Mouse (Mus musculus): ENCODE data around the gene Hoxb7. TPM values are rescaled to one million over a fixed set of nuclear protein-coding genes. Genes with fewer than 3 reads are reported as not detected.

Gene Hoxb7
- total RNA-seq, 1 experiment: 0.98 TPM

- in situ Hi-C loops (cut with MboI; ENCODE audit: low sequenced_read_pairs in 2 of 2, unreplicated experiment in 2 of 2): loop anchor here in 1 of 2 experiments (10.0 kb wide), 1 partner anchor 246 kb away; no protein-coding TSS in a partner anchor
- no peaks in the 10 kb centered on the region for H3K36me3 ChIP-seq (ENCODE audit: control insufficient read depth, insufficient read depth, low read length, poor library complexity, severe bottlenecking)
- no peak overlapping the region for H3K27ac ChIP-seq (ENCODE audit: insufficient read depth, low read depth, low read length, poor library complexity, severe bottlenecking)
- H3K9ac ChIP-seq (ENCODE audit: insufficient read depth, low read depth, low read length, poor library complexity, severe bottlenecking): no peak overlapping the region
- TF ChIP-seq ZNF384 (IDR thresholded peaks at IDR 0.05; ENCODE audit: low read depth, low read length) (no peak), HCFC1 (IDR thresholded peaks at IDR 0.05; ENCODE audit: borderline replicate concordance, insufficient read depth, low read length) (no peak), ZC3H11A (IDR thresholded peaks at IDR 0.05; ENCODE audit: borderline replicate concordance, low read depth, low read length) (no peak), CHD2 (IDR thresholded peaks at IDR 0.05; ENCODE audit: low read depth, low read length) (no peak), MAFK (IDR thresholded peaks at IDR 0.05; ENCODE audit: insufficient read depth, low read depth, low read length) (no peak)
- peaks cover 0 to 8% of the 10 kb centered on the region in 2 experiments; a peak in 2 of 4 replicates for H3K4me1 ChIP-seq (ENCODE audit: control insufficient read depth in 2 of 2, insufficient read depth in 2 of 2, low read length in 2 of 2, poor library complexity in 1 of 2)
- DNase-seq (ENCODE audit: low read depth, low spot score): no peak
- no peak overlapping the region for H3K4me3 ChIP-seq (ENCODE audit: insufficient read depth in 1 of 2, low read depth in 1 of 2, low read length in 2 of 2, poor library complexity in 1 of 2, severe bottlenecking in 1 of 2)
- H3K9me3 ChIP-seq (ENCODE audit: control insufficient read depth, insufficient read depth, low read depth, low read length): no peaks in the 10 kb centered on the region
These were observed 22.3 kb downstream of the Hoxb7 start for GRCm38 (mm10) chr11:96308763-96309162.

- no peak for TF ChIP-seq ZNF384 (IDR thresholded peaks at IDR 0.05; ENCODE audit: low read depth, low read length)
- no peaks in the 10 kb centered on the region for H3K9me3 ChIP-seq (ENCODE audit: control insufficient read depth, insufficient read depth, low read depth, low read length)
- in situ Hi-C loops (cut with MboI; ENCODE audit: low sequenced_read_pairs in 2 of 2, unreplicated experiment in 2 of 2): loop anchor here in 1 of 2 experiments (10.0 kb wide), 1 partner anchor 246 kb away; no protein-coding TSS in a partner anchor
- no peaks in the 10 kb centered on the region for H3K36me3 ChIP-seq (ENCODE audit: control insufficient read depth, insufficient read depth, low read length, poor library complexity, severe bottlenecking)
- peaks cover 0 to 6% of the 10 kb centered on the region in 2 experiments; a peak in 2 of 4 replicates for H3K4me1 ChIP-seq (ENCODE audit: control insufficient read depth in 2 of 2, insufficient read depth in 2 of 2, low read length in 2 of 2, poor library complexity in 1 of 2)
- no peak overlapping the region for H3K4me3 ChIP-seq (ENCODE audit: insufficient read depth in 1 of 2, low read depth in 1 of 2, low read length in 2 of 2, poor library complexity in 1 of 2, severe bottlenecking in 1 of 2)
- no peak overlapping the region for H3K9ac ChIP-seq (ENCODE audit: insufficient read depth, low read depth, low read length, poor library complexity, severe bottlenecking)
- DNase-seq (ENCODE audit: low read depth, low spot score): no peak
- no peak overlapping the region for H3K27ac ChIP-seq (ENCODE audit: insufficient read depth, low read depth, low read length, poor library complexity, severe bottlenecking)
These were observed 22.9 kb downstream of the Hoxb7 start for GRCm38 (mm10) chr11:96309288-96309687.

GRCm38 (mm10) chr11:96310183-96310938, 23.9 kb downstream of the Hoxb7 start:
- Histone ChIP-seq H3K4me3 (ENCODE audit: insufficient read depth in 1 of 2, low read depth in 1 of 2, low read length in 2 of 2, poor library complexity in 1 of 2, severe bottlenecking in 1 of 2) (no peak overlapping the region), H3K9me3 (ENCODE audit: control insufficient read depth, insufficient read depth, low read depth, low read length) (no peaks in the 10 kb centered on the region), H3K9ac (ENCODE audit: insufficient read depth, low read depth, low read length, poor library complexity, severe bottlenecking) (no peak overlapping the region), H3K36me3 (ENCODE audit: control insufficient read depth, insufficient read depth, low read length, poor library complexity, severe bottlenecking) (no peaks in the 10 kb centered on the region), H3K27ac (ENCODE audit: insufficient read depth, low read depth, low read length, poor library complexity, severe bottlenecking) (no peak overlapping the region), H3K4me1 (ENCODE audit: control insufficient read depth in 2 of 2, insufficient read depth in 2 of 2, low read length in 2 of 2, poor library complexity in 1 of 2) (peaks cover 0 to 6% of the 10 kb centered on the region in 2 experiments; a peak in 2 of 4 replicates)
- in situ Hi-C loops (cut with MboI; ENCODE audit: low sequenced_read_pairs in 2 of 2, unreplicated experiment in 2 of 2): no loop called here
- TF ChIP-seq CHD2 (IDR thresholded peaks at IDR 0.05; ENCODE audit: low read depth, low read length): no peak
- no peak for TF ChIP-seq HCFC1 (IDR thresholded peaks at IDR 0.05; ENCODE audit: borderline replicate concordance, insufficient read depth, low read length)
- TF ChIP-seq MAFK (IDR thresholded peaks at IDR 0.05; ENCODE audit: insufficient read depth, low read depth, low read length): no peak
- no peak for TF ChIP-seq ZC3H11A (IDR thresholded peaks at IDR 0.05; ENCODE audit: borderline replicate concordance, low read depth, low read length)
- DNase-seq (ENCODE audit: low read depth, low spot score): no peak

GRCm38 (mm10) chr11:96311097-96311496, 24.7 kb downstream of the Hoxb7 start:
- TF ChIP-seq HCFC1 (IDR thresholded peaks at IDR 0.05; ENCODE audit: borderline replicate concordance, insufficient read depth, low read length) (no peak), ZNF384 (IDR thresholded peaks at IDR 0.05; ENCODE audit: low read depth, low read length) (no peak), MAFK (IDR thresholded peaks at IDR 0.05; ENCODE audit: insufficient read depth, low read depth, low read length) (no peak)
- DNase-seq (ENCODE audit: low read depth, low spot score): no peak
- no peaks in the 10 kb centered on the region for H3K36me3 ChIP-seq (ENCODE audit: control insufficient read depth, insufficient read depth, low read length, poor library complexity, severe bottlenecking)
- no peak overlapping the region for H3K27ac ChIP-seq (ENCODE audit: insufficient read depth, low read depth, low read length, poor library complexity, severe bottlenecking)
- no peaks in the 10 kb centered on the region for H3K9me3 ChIP-seq (ENCODE audit: control insufficient read depth, insufficient read depth, low read depth, low read length)
- in situ Hi-C loops (cut with MboI; ENCODE audit: low sequenced_read_pairs in 2 of 2, unreplicated experiment in 2 of 2): no loop called here
- H3K9ac ChIP-seq (ENCODE audit: insufficient read depth, low read depth, low read length, poor library complexity, severe bottlenecking): no peak overlapping the region
- peaks cover 0 to 6% of the 10 kb centered on the region in 2 experiments; a peak in 2 of 4 replicates for H3K4me1 ChIP-seq (ENCODE audit: control insufficient read depth in 2 of 2, insufficient read depth in 2 of 2, low read length in 2 of 2, poor library complexity in 1 of 2)
- no peak overlapping the region for H3K4me3 ChIP-seq (ENCODE audit: insufficient read depth in 1 of 2, low read depth in 1 of 2, low read length in 2 of 2, poor library complexity in 1 of 2, severe bottlenecking in 1 of 2)
